Mouse (Mus musculus) activated CD4-positive, CD25-positive, alpha-beta regulatory T cell (primary cell): ENCODE data around the gene Ptpdc1. TPM values are rescaled to one million over a fixed set of nuclear protein-coding genes. Genes with fewer than 3 reads are reported as not detected.

Experiments
- polyA plus RNA-seq, 2 experiments: library from polyadenylated mRNA; unstranded; fragments of 100-300 nt; shearing (Covaris generic); gene quantifications; one replicate each; pipeline ENCODE4 v1.2.1; 2017

Ptpdc1 gene
- under 1 TPM; 0.53 to 0.57 TPM for polyA plus RNA-seq

DNA sequence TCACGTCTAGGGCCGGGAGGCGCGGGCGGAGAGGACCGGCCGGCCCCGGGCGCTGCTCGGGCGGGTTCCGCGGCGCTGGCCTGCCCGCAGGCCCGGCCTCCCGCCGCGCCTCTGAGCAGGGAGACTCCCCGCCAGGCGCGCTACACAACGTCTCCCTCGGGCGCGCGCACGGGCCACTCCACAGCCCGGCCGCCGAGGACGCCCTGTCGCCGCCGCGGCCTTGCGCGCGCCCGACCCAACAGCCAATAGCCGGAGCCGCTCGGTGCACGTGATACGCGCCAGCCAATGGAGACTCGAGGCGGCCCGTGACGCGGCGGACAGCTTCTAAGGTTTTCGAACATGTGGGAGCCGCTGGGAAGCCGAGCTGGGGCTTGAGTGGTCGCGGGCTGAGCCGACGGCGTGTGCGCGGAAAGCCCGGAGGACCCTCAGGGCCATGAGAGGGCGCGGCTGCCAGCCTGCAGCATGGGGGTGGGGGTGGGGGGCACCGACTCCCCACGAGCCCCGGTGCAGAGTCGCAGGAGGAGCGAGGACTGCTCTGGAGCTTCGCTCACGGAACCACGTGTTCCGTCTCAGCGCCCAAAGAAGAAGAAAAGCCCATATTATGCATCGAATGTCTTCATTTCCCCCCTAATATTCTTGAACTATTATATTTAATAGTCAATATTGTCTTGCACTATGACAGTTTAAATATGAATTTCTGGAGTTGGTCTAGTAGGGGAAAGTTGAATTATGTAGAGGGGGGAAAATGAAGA is at the start of gene Ptpdc1:
Gene Ptpdc1, minus strand, starts transcription at position 232 of the 752 bp plus-strand sequence.

GRCm38 (mm10) chr13:48662431-48663143 is 37.1 kb upstream of the Ptpdc1 start, which contains the start of gene Barx1:
Gene Barx1, plus strand, starts transcription at chr13:48662998.

Other genes starting within 250 kb of the Ptpdc1 start
- 10 to 100 TPM in 1 of 2 experiments, 1 to 10 TPM in 1; 5.8 to 11.1 TPM for gene Zfp169, start 112.2 kb downstream of the Ptpdc1 start, polyA plus RNA-seq
- gene A830005F24Rik, start 112.1 kb downstream of the Ptpdc1 start, polyA plus RNA-seq, result 1 to 10 TPM in 1 of 2 experiments, under 1 TPM in 1; 0.60 to 4.2 TPM
- under 1 TPM in 1 of 2 experiments, not detected in 1; 0.21 TPM for gene Barx1, start 37.3 kb upstream of the Ptpdc1 start, polyA plus RNA-seq
- gene Phf2, start 245.5 kb upstream of the Ptpdc1 start, polyA plus RNA-seq, result 10 to 100 TPM; 17.4 to 19.3 TPM